Mouse (Mus musculus) olfactory bulb, adult 2 months (tissue): ENCODE measurements around the gene Rbl1. TPM values are rescaled to one million over a fixed set of nuclear protein-coding genes. Genes with fewer than 3 reads are reported as not detected.

Experiments used
- H3K27ac ChIP-seq: fragments of 200-500 bp; 2 replicates; pipeline ENCODE4 v1.5.1; 2012; ENCODE audit warnings: low read depth, low read length; ENCODE audit not compliant: insufficient read depth
- H3K4me1 ChIP-seq: fragments of 200-500 bp; 2 replicates; pipeline ENCODE4 v1.6.1; 2012; ENCODE audit warnings: low read length; ENCODE audit not compliant: control insufficient read depth, insufficient read depth
- H3K4me3 ChIP-seq: fragments of 200-500 bp; 2 replicates; pipeline ENCODE4 v1.5.1; 2012; ENCODE audit warnings: mild to moderate bottlenecking, low read depth, low read length, moderate library complexity; ENCODE audit not compliant: insufficient read depth
- CTCF ChIP-seq: fragments of 200-500 bp; IDR thresholded peaks from 2 replicates; pipeline ENCODE4 v1.5.1; 2012; ENCODE audit warnings: low read depth, mild to moderate bottlenecking, low read length, moderate library complexity; ENCODE audit not compliant: insufficient read depth
- POLR2A ChIP-seq: fragments of 200-500 bp; IDR thresholded peaks from 2 replicates; pipeline ENCODE4 v1.6.1; 2012; ENCODE audit warnings: mild to moderate bottlenecking, low read depth, low read length, moderate library complexity; ENCODE audit not compliant: insufficient read depth
- WGBS: fragments of 180-500 bp; shearing (Covaris S2); methylation state at CpG from one replicate; pipeline ENCODE4 v1.1.7; 2018; 5-methylcytosine and 5-hydroxymethylcytosine counted together
- polyA plus RNA-seq: library from polyadenylated mRNA; stranded (reverse); fragments of >200 nt; gene quantifications from 2 replicates; pipeline ENCODE4 v1.2.4, GENCODE M21; 2012; ENCODE audit warnings: low replicate concordance; ENCODE audit not compliant: missing spikeins, insufficient read depth, insufficient read length

The Rbl1 gene
- polyA plus RNA-seq, 1 experiment: not detected

DNA sequence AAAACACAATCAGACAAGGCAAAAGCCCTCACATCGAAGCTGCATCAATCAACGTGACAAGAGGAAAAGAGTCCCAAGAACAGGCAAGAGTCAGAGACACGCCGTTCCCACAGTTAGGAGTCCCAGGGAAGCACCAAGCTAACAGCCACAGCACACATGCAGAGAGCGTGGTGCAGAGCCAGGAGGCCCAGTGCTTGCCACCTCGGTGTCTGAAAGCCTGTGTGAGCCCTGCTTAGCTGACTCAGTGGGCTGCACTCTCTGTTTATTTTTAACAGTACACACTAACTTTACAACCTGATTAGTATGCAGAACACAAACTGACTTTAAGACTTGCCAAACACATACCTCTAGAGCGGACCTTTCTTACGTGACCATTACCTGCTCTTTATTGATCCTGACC, 99.9 kb downstream of the Rbl1 start:
- Histone ChIP-seq H3K27ac (no peak overlapping the region), H3K4me3 (no peak overlapping the region), H3K4me1 (peaks cover 7% of the 10 kb centered on the region; the same call in 1 of the 2 replicates)
- 75% methylated on average over 8 of the region's 8 CpGs for WGBS
- TF ChIP-seq POLR2A (no peak), CTCF (no peak)

DNA sequence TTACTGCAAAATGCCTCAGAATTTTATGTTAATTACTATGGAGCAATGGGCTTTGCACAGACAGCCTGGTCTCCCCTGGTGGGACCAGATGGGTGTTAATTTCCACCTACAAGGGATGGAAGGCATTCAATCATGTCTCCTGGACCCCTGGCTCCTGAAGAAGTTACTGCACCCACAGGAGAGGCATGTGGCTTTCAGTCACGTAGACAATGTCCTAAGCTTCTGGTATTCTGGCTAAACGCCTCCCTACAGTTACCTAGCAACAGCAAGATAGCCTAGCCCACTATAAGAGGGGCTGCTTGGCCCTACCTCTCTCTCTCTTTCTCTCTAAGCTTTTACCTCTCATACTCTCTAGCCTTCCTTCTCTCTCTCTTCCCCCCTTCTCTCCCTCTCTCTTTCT, 102.1 kb downstream of the Rbl1 start:
- WGBS: 80% methylated on average over 2 of the region's 2 CpGs
- TF ChIP-seq POLR2A (no peak), CTCF (no peak)
- no peak overlapping the region for H3K27ac ChIP-seq

DNA sequence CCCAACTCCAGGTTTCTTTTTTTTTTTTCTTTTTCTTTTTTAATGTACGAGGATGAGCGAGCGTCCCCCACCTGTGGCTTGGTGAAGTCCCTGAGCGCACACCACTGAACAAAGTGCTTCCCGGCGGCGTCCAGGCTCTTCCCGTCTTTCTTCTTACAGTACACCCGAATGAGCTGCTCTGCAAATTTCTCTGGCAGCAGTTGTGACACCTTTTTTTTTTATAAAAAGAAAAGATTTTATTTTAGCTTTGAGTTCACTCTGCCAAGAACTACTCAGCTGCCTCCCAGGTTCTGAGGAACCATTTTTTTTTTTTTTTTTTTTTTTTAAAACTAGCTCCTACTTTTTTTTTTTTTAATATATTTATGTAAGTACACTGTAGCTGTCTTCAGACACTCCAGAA, 102.7 kb downstream of the Rbl1 start:
- Histone ChIP-seq H3K4me1 (peaks cover 7% of the 10 kb centered on the region; the same call in 1 of the 2 replicates), H3K4me3 (no peak overlapping the region), H3K27ac (no peak overlapping the region)
- TF ChIP-seq CTCF: no peak
- TF ChIP-seq POLR2A: no peak
- 88% methylated on average over 9 of the region's 9 CpGs for WGBS

More for the DNA sequence above, 102.1 kb downstream of the Rbl1 start:
- Histone ChIP-seq H3K4me3 (no peak overlapping the region), H3K4me1 (peaks cover 7% of the 10 kb centered on the region; the same call in 1 of the 2 replicates)

DNA sequence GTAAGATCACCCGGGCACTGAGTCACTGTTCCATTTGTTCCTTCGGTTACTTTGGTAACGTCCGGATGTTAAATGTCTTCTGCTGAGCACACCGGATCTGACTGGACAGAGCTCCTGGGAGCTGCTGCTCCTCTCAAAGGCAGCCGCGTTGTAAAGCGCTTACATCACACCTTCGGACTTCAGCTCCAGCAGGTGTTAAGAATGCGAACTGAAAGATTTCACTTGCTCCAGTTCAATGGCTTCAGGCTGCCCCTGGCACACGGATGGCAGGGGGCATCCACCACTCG, 104.1 kb downstream of the Rbl1 start:
- H3K4me3 ChIP-seq: no peak overlapping the region
- peaks cover 7% of the 10 kb centered on the region; the same call in 1 of the 2 replicates for H3K4me1 ChIP-seq
- WGBS: 70% methylated on average over 12 of the region's 12 CpGs
- TF ChIP-seq CTCF (no peak), POLR2A (no peak)
- H3K27ac ChIP-seq: no peak overlapping the region

DNA sequence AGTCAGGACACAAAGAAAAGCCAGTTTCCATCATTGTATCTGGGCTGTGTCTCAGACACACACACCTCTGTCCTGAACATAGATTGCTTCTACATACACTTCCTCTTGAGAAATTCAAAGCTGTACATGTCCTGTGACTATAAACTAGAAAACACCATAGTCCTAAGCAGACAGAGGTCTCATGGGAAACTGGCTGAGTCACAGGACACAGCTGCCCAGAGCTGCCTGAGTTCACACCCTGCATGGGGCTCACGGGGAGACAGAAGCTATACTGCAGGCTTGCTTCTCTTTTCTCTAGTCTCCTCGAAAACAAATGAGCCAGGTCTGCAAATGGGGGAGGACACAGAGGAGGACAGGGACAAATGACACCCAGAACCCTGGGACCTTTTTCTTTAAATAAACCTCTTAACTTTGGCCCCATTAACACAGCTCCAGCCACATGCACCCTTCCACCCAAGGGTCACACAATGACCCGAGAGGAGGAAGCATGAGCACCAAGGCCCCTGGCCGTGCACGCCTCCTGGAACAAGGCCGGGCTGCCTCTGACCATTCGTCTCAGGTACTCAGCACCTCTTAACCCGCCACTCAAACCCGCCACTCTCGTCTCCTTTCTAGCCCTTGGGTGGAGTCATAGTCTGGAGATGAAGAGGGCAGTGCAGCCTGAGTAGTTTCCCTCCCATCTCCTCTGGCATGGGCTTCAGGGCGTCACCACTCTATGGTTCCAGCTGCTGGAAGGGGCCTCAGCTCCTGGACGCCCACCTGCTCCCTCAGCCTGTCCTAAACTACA, 104.6 kb downstream of the Rbl1 start:
- Histone ChIP-seq H3K4me1 (peaks cover 7% of the 10 kb centered on the region; the same call in 1 of the 2 replicates), H3K27ac (no peak overlapping the region), H3K4me3 (no peak overlapping the region)
- TF ChIP-seq CTCF (no peak), POLR2A (no peak)
- WGBS: 83% methylated on average over 12 of the region's 12 CpGs

Other genes starting within 250 kb of the Rbl1 start
- 187 and 436 TPM in 2 replicates for gene Ndrg3, start 212.5 kb downstream of the Rbl1 start, polyA plus RNA-seq
- gene Dsn1, start 197.4 kb downstream of the Rbl1 start, polyA plus RNA-seq: not detected in 2 replicates
- gene Soga1, start 125.3 kb downstream of the Rbl1 start, polyA plus RNA-seq: not detected in 2 replicates
- not detected in 2 replicates for gene Tldc2, start 117.5 kb downstream of the Rbl1 start, polyA plus RNA-seq
- gene Samhd1, start 69.3 kb downstream of the Rbl1 start, polyA plus RNA-seq: not detected in 2 replicates
- not detected in 2 replicates for gene Rpn2, start 74.5 kb upstream of the Rbl1 start, polyA plus RNA-seq
- gene Mroh8, start 75.0 kb upstream of the Rbl1 start, polyA plus RNA-seq: not detected in 2 replicates
- gene Ghrh, start 143.0 kb upstream of the Rbl1 start, polyA plus RNA-seq: not detected in 2 replicates
- not detected in 2 replicates for gene Manbal, start 163.1 kb upstream of the Rbl1 start, polyA plus RNA-seq
- gene Src, start 213.9 kb upstream of the Rbl1 start, polyA plus RNA-seq: not detected in 2 replicates